Mouse (Mus musculus): Measurements from ENCODE around the gene Cnpy3.

GRCm38 (mm10) chr17:46742986-46743385 is 9.0 kb downstream of the Cnpy3 start:
- TF ChIP-seq CTCF (IDR thresholded peaks at IDR 0.05; ENCODE audit: borderline replicate concordance, insufficient read depth, low read length): no peak
- no peak for TF ChIP-seq POLR2A (IDR thresholded peaks at IDR 0.05; ENCODE audit: low read depth, low read length)

Data from embryonic fibroblast, embryonic 13.5 days (primary cell).